Mouse (Mus musculus): ENCODE measurements around the gene Vmac. TPM values are rescaled to one million over a fixed set of nuclear protein-coding genes. Genes with fewer than 3 reads are reported as not detected.
A peak's percentile ranks its signal among the peaks of the same experiment; 100 is the strongest.

The Vmac gene
- polyA plus RNA-seq, 1 experiment from 2014 or later, result 15.5 TPM

DNA sequence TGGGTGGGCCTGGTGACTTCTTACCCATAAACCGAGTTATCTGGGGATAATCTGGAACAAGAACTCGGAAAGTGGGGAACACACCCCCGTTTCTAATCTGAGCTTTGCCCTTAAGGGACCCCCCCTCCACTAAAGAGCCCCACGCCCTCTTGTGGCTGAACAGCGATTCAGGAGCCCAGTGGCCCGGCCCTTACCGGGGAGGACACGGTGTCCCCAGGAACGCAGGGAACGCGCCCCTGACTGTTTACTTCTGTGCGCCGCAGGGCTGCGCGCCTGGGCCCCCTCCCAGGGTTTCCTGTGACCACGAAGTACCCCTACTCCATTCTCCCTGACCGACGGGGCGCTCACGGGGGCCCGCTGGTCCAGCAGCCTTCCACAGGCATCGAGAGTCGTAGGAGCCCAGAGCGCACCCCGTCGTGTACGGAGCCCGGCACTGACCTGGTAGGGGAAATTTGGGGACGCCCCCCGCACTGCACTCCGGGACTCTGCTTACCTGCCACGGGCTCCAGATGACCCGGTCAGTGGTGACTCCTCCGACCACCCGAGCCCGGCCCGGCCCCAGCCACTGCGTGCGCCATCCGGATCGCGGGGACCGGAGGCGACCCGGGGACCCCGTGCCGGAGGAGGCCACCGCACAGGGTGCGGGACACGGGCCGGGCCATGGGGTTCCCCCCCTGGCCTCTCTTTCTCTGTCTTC is 39.0 kb upstream of the Vmac start:
- no peak for DNase-seq (ENCODE audit: low spot score)
- Histone ChIP-seq H3K27ac (peak overlapping the region; percentile 83), H3K36me3 (no peaks in the 10 kb centered on the region), H3K4me3 (peak overlapping the region; percentile 66), H3K9me3 (replicated peaks) (no peaks in the 10 kb centered on the region), H3K27me3 (ENCODE audit: low read depth, poor library complexity, severe bottlenecking) (peaks cover 64% of the 10 kb centered on the region), H3K4me1 (peaks cover 86% of the 10 kb centered on the region)
- under 1% methylated on average over 51 of the region's 51 CpGs for WGBS

DNA sequence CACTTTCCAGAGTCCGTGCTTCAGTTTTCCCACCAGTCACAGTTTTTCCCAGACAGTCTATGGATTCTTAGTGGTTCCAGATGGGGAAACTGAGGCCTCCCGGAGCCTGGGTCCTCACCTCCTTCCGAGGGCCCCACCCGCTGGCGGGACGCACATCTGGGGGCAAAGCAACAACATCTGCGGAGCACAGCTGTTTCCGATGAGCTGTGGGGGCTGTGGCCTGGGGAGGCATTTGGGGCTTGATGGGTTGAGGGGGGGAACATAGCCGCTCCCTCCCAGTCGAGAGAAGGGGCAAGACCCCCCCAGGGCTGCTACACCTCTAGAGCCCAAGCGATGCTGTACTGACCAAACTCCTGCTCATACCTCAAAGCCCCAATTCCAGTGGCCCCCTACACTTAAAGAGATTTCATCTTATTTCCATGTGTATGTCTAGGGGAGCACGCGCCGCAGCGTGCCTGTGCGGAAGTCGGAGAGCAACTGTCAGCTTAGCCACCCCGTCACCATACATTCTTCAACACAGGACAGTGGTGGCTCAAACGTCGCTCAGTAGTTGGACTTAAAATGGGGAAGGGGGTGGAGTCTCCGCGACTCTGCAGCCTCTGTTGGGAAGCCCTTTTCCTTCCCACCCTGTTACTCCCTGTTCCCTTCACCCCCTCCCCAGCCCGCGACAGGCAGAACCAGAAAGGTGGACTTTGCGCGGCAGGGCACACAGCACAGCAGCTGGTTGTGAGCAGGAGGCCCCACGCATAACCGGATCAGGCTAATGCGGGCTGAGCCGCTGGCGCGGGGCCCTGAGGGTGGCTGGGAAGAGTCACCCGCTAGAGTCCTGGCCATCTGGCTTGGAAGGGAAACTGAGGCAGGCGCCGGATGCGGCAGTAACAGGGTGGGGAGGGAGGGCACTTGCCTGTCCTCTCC is 36.7 kb upstream of the Vmac start:
- Histone ChIP-seq H3K9me3 (replicated peaks) (no peaks in the 10 kb centered on the region; the same call in 1 of the 2 replicates), H3K36me3 (0 out of 2 replicates have a peak, but pooled peaks cover 3% of the 10 kb centered on the region), H3K27me3 (ENCODE audit: low read depth, poor library complexity, severe bottlenecking) (peaks cover 85% of the 10 kb centered on the region), H3K4me3 (peak overlapping the region; percentile 26), H3K27ac (no peak overlapping the region), H3K4me1 (peaks cover 71% of the 10 kb centered on the region)
- WGBS, result 12% methylated on average over 36 of the region's 36 CpGs
- no peak for DNase-seq (ENCODE audit: low spot score)

DNA sequence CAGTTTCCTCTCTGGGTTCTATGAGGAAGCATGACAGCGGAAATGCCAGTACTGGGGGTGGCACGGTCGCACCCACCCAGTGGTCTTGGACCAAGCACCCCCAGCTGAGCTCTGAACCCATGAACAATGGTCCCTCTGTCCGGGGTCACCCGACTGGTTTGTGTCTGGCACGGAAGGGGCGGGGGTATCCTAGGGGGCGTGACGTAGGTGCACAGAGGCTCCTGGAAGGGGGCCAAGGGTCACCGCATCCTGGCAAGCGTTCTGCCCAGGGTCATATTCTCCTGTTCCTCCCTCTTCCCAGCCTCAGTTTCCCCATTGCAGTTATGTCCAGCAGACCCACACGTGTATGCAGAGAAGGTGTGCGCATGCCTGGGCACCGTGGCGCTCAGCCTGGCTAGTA is 35.6 kb upstream of the Vmac start:
- WGBS, result 30% methylated on average over 15 of the region's 15 CpGs
- no peak overlapping the region for H3K4me3 ChIP-seq
- peaks cover 60% of the 10 kb centered on the region for H3K4me1 ChIP-seq

DNA sequence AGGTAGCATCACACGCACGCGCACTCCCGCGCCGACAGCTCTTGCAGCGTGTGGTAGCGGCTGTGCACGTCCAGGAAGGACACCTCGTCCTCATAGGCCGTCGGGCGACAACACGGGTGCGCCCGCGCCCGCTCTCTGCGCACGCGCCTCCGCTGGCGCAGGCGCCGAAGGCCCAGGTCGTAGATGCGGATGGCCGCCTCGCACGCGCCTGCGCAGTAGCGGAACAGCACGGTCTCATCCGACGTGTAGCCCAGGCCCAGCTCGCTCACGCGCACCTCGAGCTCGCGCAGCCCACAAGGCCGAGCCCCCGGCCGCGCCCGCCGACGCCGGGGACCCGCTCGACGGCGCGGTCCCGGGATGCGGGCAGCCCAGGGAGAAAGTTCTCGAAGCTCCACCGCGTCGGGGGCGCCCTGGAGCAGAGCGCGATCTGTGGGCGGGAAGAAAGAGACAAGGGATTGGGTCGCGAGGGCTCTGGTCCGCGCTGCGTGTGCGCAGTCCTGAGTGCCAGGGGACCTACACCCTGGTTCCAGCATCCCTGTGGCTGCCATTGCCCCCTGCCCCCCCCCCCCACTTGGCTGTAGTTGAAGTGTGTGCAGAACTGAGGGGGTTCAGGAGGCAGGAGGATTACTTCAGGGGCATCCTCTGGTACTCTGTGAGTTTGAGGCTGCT is 33.7 kb upstream of the Vmac start:
- Histone ChIP-seq H3K27me3 (ENCODE audit: low read depth, poor library complexity, severe bottlenecking) (peaks cover 75% of the 10 kb centered on the region), H3K4me3 (peak overlapping the region; percentile 32), H3K4me1 (peaks cover 41% of the 10 kb centered on the region), H3K9me3 (replicated peaks) (no peaks in the 10 kb centered on the region; the same call in 1 of the 2 replicates), H3K27ac (peak overlapping the region; percentile 56), H3K36me3 (0 out of 2 replicates have a peak, but pooled peaks cover 3% of the 10 kb centered on the region)
- WGBS, result 22% methylated on average over 71 of the region's 71 CpGs
- peak; percentile 70 for DNase-seq (ENCODE audit: low spot score)

More for the DNA sequence above, 35.6 kb upstream of the Vmac start:
- Histone ChIP-seq H3K9me3 (replicated peaks) (no peaks in the 10 kb centered on the region; the same call in 1 of the 2 replicates), H3K27ac (no peak overlapping the region), H3K36me3 (0 out of 2 replicates have a peak, but pooled peaks cover 3% of the 10 kb centered on the region), H3K27me3 (ENCODE audit: low read depth, poor library complexity, severe bottlenecking) (peaks cover 85% of the 10 kb centered on the region)
- DNase-seq (ENCODE audit: low spot score), result no peak

DNA sequence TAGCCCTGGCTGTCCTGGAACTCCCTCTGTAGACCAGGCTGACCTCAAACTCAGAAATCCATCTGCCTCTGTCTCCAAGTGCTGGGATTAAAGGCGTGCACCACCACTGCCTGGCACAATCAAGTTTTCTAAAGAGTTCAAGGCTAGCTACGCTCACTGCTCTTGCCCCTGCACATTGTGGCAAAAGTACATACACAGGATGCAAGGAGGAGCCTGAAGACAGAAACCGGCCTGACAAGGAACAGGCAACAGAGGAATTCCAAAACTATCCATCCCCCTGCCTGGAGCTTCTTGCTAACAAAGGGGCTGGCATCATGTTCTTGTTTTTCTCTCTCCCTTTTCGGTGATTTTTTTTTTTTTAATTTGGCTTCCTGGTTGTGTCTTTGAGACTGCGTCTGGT is 26.4 kb upstream of the Vmac start:
- no peaks in the 10 kb centered on the region for H3K4me1 ChIP-seq
- no peak overlapping the region for H3K27ac ChIP-seq
- WGBS, result 59% methylated on average over 5 of the region's 5 CpGs

DNA sequence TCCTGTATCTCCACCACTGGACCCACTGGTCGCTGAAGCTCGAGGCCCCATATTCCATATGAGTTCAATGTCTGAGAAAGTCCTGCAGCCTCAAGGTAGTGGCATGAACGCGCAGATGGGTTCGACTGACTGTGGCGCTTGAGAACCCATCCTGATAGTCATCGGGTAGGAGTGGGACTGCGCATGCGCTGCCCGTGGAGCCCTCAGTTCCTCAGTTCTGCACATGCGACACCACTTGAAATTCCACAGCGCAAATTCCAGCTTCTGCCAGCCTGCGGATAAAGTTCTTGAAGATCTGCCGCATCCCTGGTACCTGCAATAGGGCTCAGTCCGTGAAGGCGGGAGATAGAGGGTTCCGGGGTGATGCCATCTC is 23.0 kb upstream of the Vmac start:
- Histone ChIP-seq H3K9me3 (replicated peaks) (no peaks in the 10 kb centered on the region), H3K36me3 (no peaks in the 10 kb centered on the region), H3K4me1 (no peaks in the 10 kb centered on the region), H3K27me3 (ENCODE audit: low read depth, poor library complexity, severe bottlenecking) (peaks cover 7% of the 10 kb centered on the region; the same call in 1 of the 2 replicates), H3K27ac (no peak overlapping the region), H3K4me3 (no peak overlapping the region)
- WGBS, result 74% methylated on average over 17 of the region's 17 CpGs
- DNase-seq (ENCODE audit: low spot score), result no peak

More for the DNA sequence above, 26.4 kb upstream of the Vmac start:
- no peak for DNase-seq (ENCODE audit: low spot score)
- H3K36me3 ChIP-seq, result no peaks in the 10 kb centered on the region
- no peak overlapping the region for H3K4me3 ChIP-seq
- no peaks in the 10 kb centered on the region for H3K9me3 ChIP-seq (replicated peaks)
- 0 out of 2 replicates have a peak, but pooled peaks cover 7% of the 10 kb centered on the region for H3K27me3 ChIP-seq (ENCODE audit: low read depth, poor library complexity, severe bottlenecking)

DNA sequence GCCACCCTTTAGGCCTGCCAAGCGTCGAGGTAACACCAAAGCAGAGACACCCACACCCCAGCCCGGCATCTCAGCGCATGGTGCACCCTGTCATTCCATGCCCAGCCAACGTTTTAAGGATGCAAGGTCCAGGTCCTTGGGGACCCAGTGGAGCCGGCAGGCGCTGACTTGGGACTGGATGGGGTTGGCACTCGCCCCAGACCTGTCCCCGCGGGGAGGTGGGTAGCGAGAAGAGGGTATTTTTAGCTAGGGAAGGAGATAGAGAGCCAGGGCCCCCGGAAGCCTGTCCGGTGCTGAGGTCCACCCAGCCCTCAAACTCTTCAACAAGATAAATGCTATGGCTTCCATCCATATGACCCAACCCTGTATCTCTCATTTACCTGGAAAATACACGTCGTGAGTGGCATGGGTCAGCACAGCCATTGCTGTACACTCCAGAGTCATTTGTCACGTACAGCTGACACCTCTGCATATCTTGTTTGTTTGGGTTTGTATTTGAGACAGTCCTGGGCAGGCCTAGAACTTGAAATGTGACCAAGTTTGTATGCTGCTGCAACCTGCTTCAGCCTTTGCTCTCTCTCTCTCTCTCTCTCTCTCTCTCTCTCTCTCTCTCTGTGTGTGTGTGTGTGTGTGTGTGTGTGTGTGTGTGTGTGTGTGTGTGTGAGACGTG is 22.4 kb upstream of the Vmac start:
- Histone ChIP-seq H3K9me3 (replicated peaks) (no peaks in the 10 kb centered on the region), H3K27me3 (ENCODE audit: low read depth, poor library complexity, severe bottlenecking) (peaks cover 7% of the 10 kb centered on the region; the same call in 1 of the 2 replicates), H3K4me1 (no peaks in the 10 kb centered on the region), H3K36me3 (no peaks in the 10 kb centered on the region), H3K4me3 (no peak overlapping the region), H3K27ac (no peak overlapping the region)
- no peak for DNase-seq (ENCODE audit: low spot score)
- 85% methylated on average over 17 of the region's 17 CpGs for WGBS

DNA sequence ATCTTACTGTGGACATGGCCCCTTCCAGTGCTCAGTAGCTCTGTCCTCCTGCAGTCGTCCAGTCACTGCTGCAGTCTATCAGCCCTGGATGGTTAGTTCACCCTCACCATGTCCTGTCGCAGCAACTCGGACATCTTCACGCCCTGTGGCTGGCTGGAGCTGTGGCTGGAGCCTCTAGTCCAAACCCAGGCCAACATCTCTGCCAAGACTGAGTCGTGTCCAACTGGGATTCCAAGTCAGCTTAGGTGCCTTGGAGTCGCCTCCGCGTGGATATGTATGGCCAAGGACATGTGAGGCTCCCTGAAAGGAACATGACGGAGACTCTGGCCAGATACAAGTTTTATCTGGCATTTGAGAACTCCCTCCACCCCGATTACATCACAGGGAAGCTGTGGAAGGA is 20.4 kb upstream of the Vmac start:
- 84% methylated on average over 10 of the region's 10 CpGs for WGBS
- H3K4me3 ChIP-seq, result no peak overlapping the region
- no peak for DNase-seq (ENCODE audit: low spot score)
- H3K27ac ChIP-seq, result no peak overlapping the region
- H3K36me3 ChIP-seq, result no peaks in the 10 kb centered on the region
- peaks cover 3% of the 10 kb centered on the region; the same call in 1 of the 2 replicates for H3K4me1 ChIP-seq
- H3K27me3 ChIP-seq (ENCODE audit: low read depth, poor library complexity, severe bottlenecking), result peaks cover 12% of the 10 kb centered on the region; the same call in 1 of the 2 replicates
- H3K9me3 ChIP-seq (replicated peaks), result no peaks in the 10 kb centered on the region

DNA sequence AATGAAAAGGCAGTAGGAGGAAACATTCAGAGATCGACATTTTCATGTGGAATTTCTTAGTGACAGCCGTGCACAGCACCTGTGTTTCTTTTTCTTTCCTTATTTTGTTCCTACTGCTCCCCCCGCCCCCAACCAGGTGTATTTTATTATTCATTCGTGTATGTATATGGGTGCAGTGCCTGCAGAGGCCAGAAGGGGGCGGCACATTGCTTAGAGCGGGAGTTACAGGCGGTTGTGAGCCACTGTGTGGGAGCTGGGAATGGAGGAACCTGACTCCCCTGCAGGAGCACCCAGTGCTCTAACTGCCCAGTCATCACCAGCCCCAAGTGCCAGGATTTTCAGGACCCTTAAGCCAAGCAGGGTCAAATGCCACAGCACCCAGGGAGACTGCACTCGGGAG is 18.7 kb upstream of the Vmac start:
- Histone ChIP-seq H3K4me3 (no peak overlapping the region), H3K36me3 (no peaks in the 10 kb centered on the region), H3K27me3 (ENCODE audit: low read depth, poor library complexity, severe bottlenecking) (peaks cover 12% of the 10 kb centered on the region; the same call in 1 of the 2 replicates), H3K4me1 (peaks cover 6% of the 10 kb centered on the region; the same call in 1 of the 2 replicates), H3K27ac (no peak overlapping the region), H3K9me3 (replicated peaks) (no peaks in the 10 kb centered on the region)
- no peak for DNase-seq (ENCODE audit: low spot score)
- WGBS, result 42% methylated on average over 8 of the region's 8 CpGs

DNA sequence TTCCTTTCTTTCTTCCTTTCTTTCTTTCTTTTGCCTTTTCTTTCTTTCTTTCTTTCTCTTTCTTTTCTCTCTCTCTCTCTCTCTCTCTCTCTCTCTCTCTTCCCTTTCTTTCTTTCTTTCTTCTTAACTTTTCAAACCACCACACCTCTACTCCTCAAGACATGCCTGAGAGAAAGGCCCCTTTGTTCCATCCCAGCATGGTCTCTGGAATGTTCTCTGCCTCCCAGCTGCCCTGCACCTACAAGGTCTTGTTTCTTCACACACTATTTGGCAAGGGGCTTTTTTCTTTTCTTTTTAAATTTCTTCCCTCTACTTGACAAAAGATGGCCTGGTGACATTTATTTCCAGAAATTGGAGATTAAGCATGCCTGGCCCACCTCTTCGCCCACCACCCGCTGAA is 11.8 kb upstream of the Vmac start:
- WGBS, result 65% methylated on average over 2 of the region's 2 CpGs
- peaks cover 40% of the 10 kb centered on the region for H3K4me1 ChIP-seq
- H3K36me3 ChIP-seq, result peaks cover 10% of the 10 kb centered on the region; the same call in 1 of the 2 replicates
- peak overlapping the region; percentile 63; the same call in 1 of the 2 replicates for H3K27ac ChIP-seq
- no peaks in the 10 kb centered on the region for H3K9me3 ChIP-seq (replicated peaks)
- H3K27me3 ChIP-seq (ENCODE audit: low read depth, poor library complexity, severe bottlenecking), result peaks cover 17% of the 10 kb centered on the region
- no peak for DNase-seq (ENCODE audit: low spot score)
- no peak overlapping the region for H3K4me3 ChIP-seq

DNA sequence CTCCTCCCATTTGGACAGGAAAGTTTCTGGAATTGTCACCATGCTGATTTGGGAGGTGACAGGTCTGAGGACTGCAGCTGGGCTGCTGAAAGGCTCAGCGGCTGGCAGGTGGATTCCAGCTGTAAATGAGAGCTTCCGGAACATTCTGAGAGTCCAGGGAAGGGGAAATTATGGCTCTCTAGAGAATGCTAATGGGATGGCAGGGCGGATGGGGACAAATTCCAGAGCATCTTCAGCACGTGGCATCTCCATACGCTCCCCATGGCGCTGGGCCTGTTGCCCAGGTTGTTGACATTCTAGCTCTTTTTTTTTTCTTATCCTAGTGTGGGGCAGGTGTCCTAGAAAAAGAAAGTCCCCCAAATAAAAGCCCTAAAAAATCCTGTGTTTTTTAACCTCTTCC is 11.3 kb upstream of the Vmac start:
- peaks cover 40% of the 10 kb centered on the region for H3K4me1 ChIP-seq
- WGBS, result 68% methylated on average over 6 of the region's 6 CpGs
- peaks cover 15% of the 10 kb centered on the region for H3K36me3 ChIP-seq
- H3K4me3 ChIP-seq, result no peak overlapping the region
- DNase-seq (ENCODE audit: low spot score), result no peak
- no peak overlapping the region for H3K27ac ChIP-seq
- no peaks in the 10 kb centered on the region for H3K9me3 ChIP-seq (replicated peaks)
- H3K27me3 ChIP-seq (ENCODE audit: low read depth, poor library complexity, severe bottlenecking), result peaks cover 14% of the 10 kb centered on the region

DNA sequence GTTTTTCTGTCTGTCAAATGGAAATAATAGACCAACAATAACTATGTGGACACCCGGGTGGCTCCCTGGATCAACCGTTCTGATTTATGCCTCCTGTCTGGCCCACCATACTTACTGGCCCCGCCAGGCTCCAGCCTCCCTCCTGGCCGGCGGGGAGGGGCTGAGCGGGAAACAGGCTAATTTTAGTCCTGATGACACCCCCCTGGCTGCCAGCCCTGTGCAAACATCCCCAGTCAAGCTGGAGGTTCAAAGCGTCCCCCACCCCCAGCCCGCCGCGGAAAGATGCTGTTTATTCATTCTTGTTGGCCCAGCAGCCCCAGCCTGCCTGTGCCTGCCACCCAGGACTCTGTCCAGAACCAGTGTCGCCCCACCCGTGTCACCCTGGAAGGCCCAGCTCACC is 10.3 kb upstream of the Vmac start:
- H3K4me1 ChIP-seq, result peaks cover 36% of the 10 kb centered on the region
- no peak for DNase-seq (ENCODE audit: low spot score)
- peaks cover 25% of the 10 kb centered on the region for H3K36me3 ChIP-seq
- peaks cover 12% of the 10 kb centered on the region for H3K27me3 ChIP-seq (ENCODE audit: low read depth, poor library complexity, severe bottlenecking)
- H3K4me3 ChIP-seq, result 0 out of 2 replicates have a peak overlapping the region, but pooled peaks have one; percentile 4
- H3K27ac ChIP-seq, result peak overlapping the region; percentile 47; the same call in 1 of the 2 replicates
- H3K9me3 ChIP-seq (replicated peaks), result no peaks in the 10 kb centered on the region
- 22% methylated on average over 12 of the region's 12 CpGs for WGBS
